In the genomic region with DNA sequence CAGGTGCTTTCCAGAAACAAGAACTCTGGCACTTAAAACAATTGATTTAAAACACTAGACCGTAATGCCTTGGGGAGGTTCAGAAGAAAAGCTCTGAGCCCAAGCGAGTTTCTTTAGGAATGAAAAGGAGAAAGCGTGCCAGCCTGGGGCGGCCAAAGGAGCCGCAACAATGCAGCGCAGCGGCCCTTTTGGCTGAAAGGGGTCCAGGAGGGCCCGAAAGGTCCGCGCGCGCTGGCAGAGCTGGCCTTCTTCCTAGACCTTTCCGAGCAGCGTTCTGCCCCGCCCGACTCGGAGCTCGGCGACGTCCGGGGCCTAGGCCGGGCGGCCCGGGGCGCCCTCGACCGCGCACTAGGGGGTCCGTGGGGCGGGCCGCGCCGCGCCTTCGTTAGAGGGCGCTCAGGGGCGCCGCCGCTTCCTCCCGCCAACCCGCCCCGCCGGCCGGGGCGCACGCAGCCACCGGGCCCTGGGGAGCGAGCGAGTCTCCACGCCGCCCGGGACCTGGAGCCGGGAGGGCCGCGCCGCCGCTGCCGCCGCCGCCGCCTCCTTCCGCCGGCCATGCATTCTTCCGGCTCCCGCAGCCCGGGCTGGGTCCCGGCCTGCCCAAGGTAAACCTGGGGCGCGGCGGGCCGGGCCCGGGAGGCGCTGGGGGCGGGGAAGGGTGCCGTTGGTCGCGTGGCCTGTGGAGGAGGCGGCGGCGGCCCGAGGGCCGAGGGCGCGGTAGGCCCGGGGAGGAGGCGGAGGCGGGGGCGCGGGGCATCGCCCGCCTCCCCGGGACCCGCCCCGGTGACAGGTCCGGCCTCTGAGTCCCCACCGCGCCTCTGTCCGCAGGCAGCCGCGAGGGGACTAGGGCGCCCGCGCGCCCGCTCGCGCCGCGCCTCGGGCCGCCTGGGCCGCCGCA, we compare ENCODE assay signal across 8 mouse cellular contexts. TPM values are rescaled to one million over a fixed set of nuclear protein-coding genes. Genes with fewer than 3 reads are reported as not detected.
DNase-seq lines count a peak whose midpoint lies in the region; ATAC-seq and TF ChIP-seq lines count a peak whose summit lies in the region.

Gene Lpgat1, plus strand, starts transcription at position 234 of the 898 bp plus-strand sequence.

- TF ChIP-seq EP300 in lung, postnatal 0 days (IDR thresholded peaks at IDR 0.05), result no peak

- H3K27me3 ChIP-seq in hindbrain, embryonic 10.5 days (ENCODE audit: insufficient read depth, poor library complexity, severe bottlenecking), result peaks cover 32% of the 10 kb centered on the region
- no peaks in the 10 kb centered on the region for H3K27me3 ChIP-seq in lung, postnatal 0 days (replicated peaks; ENCODE audit: insufficient read depth, low read length)

- 1% methylated on average over 113 of the region's 113 CpGs for WGBS in hindbrain, embryonic 10.5 days
- under 1% methylated on average over 52 of the region's 113 CpGs for WGBS in lung, postnatal 0 days

- DNase-seq in ES-CJ7 (ENCODE audit: low read depth, low spot score), result peak; percentile 23
- peak; percentile 66 for DNase-seq in cerebellum, adult 8-10 months
- peak; percentile 16 to 54 for DNase-seq in frontal cortex, postnatal 10 days (ENCODE audit: low spot score in 2 of 2)
- DNase-seq in hindbrain, embryonic 10.5 days (ENCODE audit: low spot score), result peak; percentile 67
- DNase-seq in layer of hippocampus, postnatal 10 days (ENCODE audit: low spot score in 2 of 2), result peak; percentile 63 to 76
- DNase-seq in lung, postnatal 0 days (ENCODE audit: low spot score), result peak; percentile 90
- DNase-seq in ovary, postnatal 10 days (ENCODE audit: low spot score), result peak; percentile 54
- peak; percentile 48 to 69 for DNase-seq in thymus, postnatal 10 days (ENCODE audit: low spot score in 2 of 2)

- H3K9me3 ChIP-seq in hindbrain, embryonic 10.5 days, result no peaks in the 10 kb centered on the region
- no peaks in the 10 kb centered on the region for H3K9me3 ChIP-seq in lung, postnatal 0 days (ENCODE audit: low read length)

- H3K4me1 ChIP-seq in hindbrain, embryonic 10.5 days (replicated peaks), result peaks cover 23% of the 10 kb centered on the region
- 0 out of 2 replicates have a peak, but pooled peaks cover 3% of the 10 kb centered on the region for H3K4me1 ChIP-seq in lung, postnatal 0 days (ENCODE audit: insufficient read depth, low read depth, low read length)

- peak; percentile 94 for ATAC-seq in lung, postnatal 0 days

- peaks cover 5% of the 10 kb centered on the region for H3K36me3 ChIP-seq in hindbrain, embryonic 10.5 days
- H3K36me3 ChIP-seq in lung, postnatal 0 days (ENCODE audit: insufficient read depth, low read length), result no peaks in the 10 kb centered on the region

- peak within 1 kb of the TSS; percentile 79 for H3K4me3 ChIP-seq in hindbrain, embryonic 10.5 days
- H3K4me3 ChIP-seq in lung, postnatal 0 days (ENCODE audit: low read depth, low read length), result peak within 1 kb of the TSS; percentile 88

- peak; percentile 29 for TF ChIP-seq CTCF in lung, postnatal 0 days (IDR thresholded peaks at IDR 0.05)

- H3K4me2 ChIP-seq in lung, postnatal 0 days (replicated peaks; ENCODE audit: low read depth, low read length), result peak within 1 kb of the TSS; percentile 97

- peak within 1 kb of the TSS; percentile 93 for H3K9ac ChIP-seq in lung, postnatal 0 days (replicated peaks; ENCODE audit: low read depth)

- H3K27ac ChIP-seq in hindbrain, embryonic 10.5 days, result peak within 1 kb of the TSS; percentile 96
- H3K27ac ChIP-seq in lung, postnatal 0 days (ENCODE audit: low read length), result peak within 1 kb of the TSS; percentile 95

RNA-seq across cellular contexts. Expression of gene Lpgat1, which starts in this region (rescaled TPM):
- 16.1 and 18.5 TPM in 2 replicates for polyA plus RNA-seq in hindbrain, embryonic 10.5 days (2016; fragmentation: Nextera tagmentation; extraction: Ambion mirVana)
- total RNA-seq in layer of hippocampus, postnatal 10 days (2021), result 10 to 100 TPM; 88.3 to 91.1 TPM
- 28.7 and 30.1 TPM in 2 replicates for polyA plus RNA-seq in lung, postnatal 0 days (2015; fragmentation: Nextera tagmentation; extraction: Ambion mirVana)

Comparison
In these comparisons a context has a peak if more than half of its experiments do, and no peak if none do; other contexts are left out.
1. Peak in every context shown above with its lines: DNase-seq, ATAC-seq, H3K4me3 ChIP-seq and H3K27ac ChIP-seq.
2. DNase-seq: peak in every context shown above with its lines; median percentile 90 in lung, postnatal 0 days; 70 in layer of hippocampus, postnatal 10 days; 67 in hindbrain, embryonic 10.5 days; 66 in cerebellum, adult 8-10 months; 58 in thymus, postnatal 10 days; 54 in ovary, postnatal 10 days; 35 in frontal cortex, postnatal 10 days; 23 in ES-CJ7.